Mouse (Mus musculus) left cerebral cortex, postnatal 36 days (tissue): Measurements from ENCODE around the gene Olfr1047. TPM values are rescaled to one million over a fixed set of nuclear protein-coding genes. Genes with fewer than 3 reads are reported as not detected.
"Not testable (repeated sequence)": the region's sequence is repeated elsewhere in the genome, so short reads cannot be mapped to it uniquely, and the experiment has no call there.

ENCODE experiments used
- DNase-seq, 2 experiments: peaks; one replicate each; pipeline ENCODE4 v3.0.0; 2021 to 2022; ENCODE audit warnings: low spot score in 2 of 2, mixed read lengths in 1 of 2
- intact Hi-C: fragments of 180-260 bp; cut with DNase I; formaldehyde crosslinking; loops from one replicate; pipeline ENCODE4 v1.15.1; 2025
- total RNA-seq, 2 experiments: library from RNA; stranded (reverse); gene quantifications; 2 replicates each; pipeline ENCODE4 v1.2.3; 2021

The Olfr1047 gene
- not detected for total RNA-seq

GRCm38 (mm10) chr2:86231301-86231700 lies at the start of gene Olfr1047:
Olfr1047 (minus strand) TSS chr2:86231401.
- intact Hi-C loops, result no loop called here
- DNase-seq, result no peak

DNA sequence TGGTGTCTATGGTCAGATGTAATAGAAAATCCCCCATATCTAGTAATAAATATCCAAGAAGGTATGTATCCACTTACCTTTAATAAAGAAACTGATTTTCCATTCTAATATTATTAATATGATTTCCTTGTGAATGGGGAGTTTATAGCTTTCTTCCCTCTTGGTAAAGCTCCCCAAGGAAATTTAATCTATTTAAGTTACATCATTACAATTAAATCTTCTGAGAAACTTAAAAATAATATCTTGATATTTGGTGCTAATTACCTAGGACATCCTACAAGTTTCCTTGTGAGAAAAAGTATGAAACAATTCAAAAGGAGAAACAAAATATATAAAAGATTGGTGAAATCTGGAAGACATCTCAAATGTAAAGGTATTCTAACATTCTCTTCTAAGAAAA lies 47.8 kb upstream of the Olfr1047 start, which contains the start of gene Olfr1051:
Olfr1051 (minus strand) TSS at position 101 of the 400 bp plus-strand sequence.
- DNase-seq, intact Hi-C loops: not testable (repeated sequence)

GRCm38 (mm10) chr2:86258228-86258627 lies 27.0 kb upstream of the Olfr1047 start, which contains the start of gene Olfr1049:
Olfr1049 (minus strand) TSS chr2:86258328.
- intact Hi-C loops, DNase-seq: not testable (repeated sequence)

GRCm38 (mm10) chr2:86240189-86240588 lies 9.0 kb upstream of the Olfr1047 start, which contains the start of gene Olfr1048:
Olfr1048 (minus strand) TSS chr2:86240289.
- intact Hi-C loops, result no loop called here
- DNase-seq, result no peak

- no peak for DNase-seq
- intact Hi-C loops, result no loop called here
Measured at GRCm38 (mm10) chr2:86219214-86219613, 12.0 kb downstream of the Olfr1047 start, which contains the start of gene Olfr1046. Olfr1046 (minus strand) TSS chr2:86219314.

DNA sequence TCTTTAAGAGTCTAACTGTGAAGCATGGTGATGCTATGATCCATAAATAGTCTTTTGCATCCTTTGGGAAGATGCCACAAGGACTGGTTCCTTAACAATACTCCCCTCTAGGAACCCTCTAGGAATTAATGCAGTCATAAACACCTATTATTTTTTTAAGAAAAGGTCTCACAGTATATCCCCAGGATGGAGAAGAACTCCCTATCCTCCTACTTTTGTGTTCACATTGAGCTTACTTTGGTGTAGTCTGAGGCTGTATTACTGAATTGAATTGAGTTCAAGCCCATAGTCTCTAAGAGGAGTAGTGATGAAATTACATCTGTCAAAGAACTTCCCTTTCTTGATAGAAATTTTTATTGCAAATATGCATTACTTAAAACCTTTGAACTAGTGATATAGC lies 28.3 kb downstream of the Olfr1047 start, which contains the start of gene Olfr1045:
Olfr1045 (minus strand) TSS at position 101 of the 400 bp plus-strand sequence.
- DNase-seq, result no peak
- intact Hi-C loops, result no loop called here

DNA sequence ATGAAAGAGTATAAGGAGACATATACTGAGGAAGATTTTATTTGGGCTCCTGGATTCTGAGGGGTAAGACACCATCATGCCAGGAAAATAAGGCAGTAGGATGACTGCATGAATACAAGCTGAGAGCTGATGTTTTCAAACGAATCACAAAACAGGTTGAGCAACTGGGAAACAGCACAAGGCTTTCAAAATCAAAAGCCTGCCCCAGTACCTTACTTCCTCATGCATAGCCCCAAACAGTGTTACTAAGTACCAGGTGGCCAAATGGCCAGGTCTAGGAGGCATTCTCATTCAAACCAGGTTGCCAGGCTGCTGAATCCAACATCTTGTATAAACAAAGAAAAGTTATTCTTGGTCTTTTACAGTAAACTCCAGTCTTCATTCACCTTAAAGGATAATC lies 35.3 kb downstream of the Olfr1047 start:
- intact Hi-C loops, result no loop called here
- DNase-seq, result no peak

- no peak for DNase-seq
- intact Hi-C loops, result no loop called here
Measured at GRCm38 (mm10) chr2:86185583-86185982, 45.6 kb downstream of the Olfr1047 start, which contains the start of gene Olfr52. Olfr52 (minus strand) TSS chr2:86185683.

- intact Hi-C loops, result no loop called here
- no peak for DNase-seq
Measured at GRCm38 (mm10) chr2:86179950-86180349, 51.3 kb downstream of the Olfr1047 start.

GRCm38 (mm10) chr2:86177720-86178119 lies 53.5 kb downstream of the Olfr1047 start, which contains the start of gene Olfr1044:
Olfr1044 (minus strand) TSS chr2:86177820.
- intact Hi-C loops, result no loop called here
- DNase-seq, result no peak

Other genes with a start within 250 kb of the Olfr1047 start
- gene Olfr1031, start 241.1 kb downstream of the Olfr1047 start, total RNA-seq, result not detected
- gene Olfr1032, start 225.9 kb downstream of the Olfr1047 start, total RNA-seq, result not detected
- gene Olfr1033, start 210.8 kb downstream of the Olfr1047 start, total RNA-seq, result not detected
- gene Olfr1034, start 185.5 kb downstream of the Olfr1047 start, total RNA-seq, result not detected
- gene Olfr1036, start 157.4 kb downstream of the Olfr1047 start, total RNA-seq, result not detected
- gene Olfr1037, start 144.0 kb downstream of the Olfr1047 start, total RNA-seq, result not detected
- gene Olfr1039, start 95.5 kb downstream of the Olfr1047 start, total RNA-seq, result not detected
- not detected for gene Olfr1040, start 84.7 kb downstream of the Olfr1047 start, total RNA-seq
- gene Olfr1042, start 69.6 kb downstream of the Olfr1047 start, total RNA-seq, result not detected
- gene Olfr1043, start 63.9 kb downstream of the Olfr1047 start, total RNA-seq, result not detected
- gene Olfr1044, start 53.6 kb downstream of the Olfr1047 start, total RNA-seq, result not detected
- not detected for gene Olfr52, start 45.7 kb downstream of the Olfr1047 start, total RNA-seq
- gene Olfr1045, start 28.4 kb downstream of the Olfr1047 start, total RNA-seq, result not detected
- not detected for gene Olfr1046, start 12.1 kb downstream of the Olfr1047 start, total RNA-seq
- not detected for gene Olfr1048, start 8.9 kb upstream of the Olfr1047 start, total RNA-seq
- not detected for gene Olfr1049, start 26.9 kb upstream of the Olfr1047 start, total RNA-seq
- not detected for gene Olfr1051, start 47.7 kb upstream of the Olfr1047 start, total RNA-seq
- gene Olfr1052, start 61.1 kb upstream of the Olfr1047 start, total RNA-seq, result not detected
- not detected for gene Olfr1053, start 83.9 kb upstream of the Olfr1047 start, total RNA-seq
- gene Olfr1054, start 104.0 kb upstream of the Olfr1047 start, total RNA-seq, result not detected
- gene Olfr1055, start 118.9 kb upstream of the Olfr1047 start, total RNA-seq, result not detected
- gene Olfr1056, start 131.1 kb upstream of the Olfr1047 start, total RNA-seq, result not detected
- not detected for gene Olfr1057, start 147.0 kb upstream of the Olfr1047 start, total RNA-seq
- not detected for gene Olfr1058, start 157.2 kb upstream of the Olfr1047 start, total RNA-seq
- gene Olfr1061, start 182.6 kb upstream of the Olfr1047 start, total RNA-seq, result not detected
- not detected for gene Olfr1062, start 195.3 kb upstream of the Olfr1047 start, total RNA-seq
- not detected for gene Olfr1065, start 219.2 kb upstream of the Olfr1047 start, total RNA-seq
- not detected for gene Olfr1066, start 224.9 kb upstream of the Olfr1047 start, total RNA-seq